Mouse (Mus musculus): ENCODE data around the gene Mllt6. TPM values are rescaled to one million over a fixed set of nuclear protein-coding genes. Genes with fewer than 3 reads are reported as not detected.
"Not testable (repeated sequence)": the region's sequence is repeated elsewhere in the genome, so short reads cannot be mapped to it uniquely, and the experiment has no call there.

Gene Mllt6
- polyA plus RNA-seq, 1 experiment = 65.9 TPM

DNA sequence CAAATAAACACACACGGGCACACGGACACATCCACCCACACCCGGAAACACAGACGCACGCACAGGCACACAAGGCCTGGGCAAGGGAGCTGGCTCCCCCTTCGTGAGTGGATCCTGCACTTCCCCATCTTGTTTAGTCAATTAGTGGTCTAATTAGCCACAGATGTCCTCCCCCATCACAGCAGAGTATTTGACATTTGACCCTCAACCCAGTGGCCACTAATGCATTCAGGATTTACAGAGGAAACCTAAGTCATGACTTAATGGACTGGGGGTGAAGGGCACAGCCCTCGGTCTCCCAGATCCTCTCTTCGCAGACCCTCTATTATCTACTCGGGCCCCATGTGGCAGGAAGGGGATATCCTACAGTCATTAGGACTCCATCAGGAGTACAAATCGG, 70.5 kb downstream of the Mllt6 start:
- DNase-seq = no peak
- WGBS = 38% methylated on average over 10 of the region's 10 CpGs
- TF ChIP-seq CTCF (IDR thresholded peaks at IDR 0.05; ENCODE audit: insufficient read depth, low read length) (no peak), POLR2A (IDR thresholded peaks at IDR 0.05; ENCODE audit: borderline replicate concordance, extremely low read depth, low read depth, low read length) (no peak)
- H3K4me3 ChIP-seq (replicated peaks; ENCODE audit: extremely low read depth, low read depth, low read length) = no peak overlapping the region
- H3K4me1 ChIP-seq (ENCODE audit: control insufficient read depth, insufficient read depth, low read length) = peaks cover 5% of the 10 kb centered on the region; the same call in 1 of the 2 replicates

DNA sequence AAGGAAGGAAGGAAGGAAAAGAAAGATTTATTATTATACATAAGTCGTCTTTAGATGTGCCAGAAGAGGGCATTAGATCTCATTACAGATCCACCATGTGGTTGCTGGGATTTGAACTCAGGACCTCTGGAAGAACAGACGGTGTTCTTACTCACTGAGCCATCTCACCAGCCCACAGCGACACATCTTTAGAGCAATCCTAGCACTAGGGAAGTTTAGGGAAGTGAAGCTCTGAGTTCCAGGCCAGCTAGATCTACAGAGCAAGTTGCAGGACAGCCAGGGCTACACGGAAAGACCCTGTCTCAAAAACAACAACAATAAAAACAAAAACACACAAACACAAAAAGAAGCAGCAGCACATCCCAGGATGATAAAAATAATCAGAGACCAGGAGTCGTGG, 71.6 kb downstream of the Mllt6 start:
- 75% methylated on average over 5 of the region's 5 CpGs for WGBS
- not testable (repeated sequence) for DNase-seq; H3K4me3 ChIP-seq (replicated peaks; ENCODE audit: extremely low read depth, low read depth, low read length); H3K4me1 ChIP-seq (ENCODE audit: control insufficient read depth, insufficient read depth, low read length)

Other genes with a start within 250 kb of the Mllt6 start
- 74.3 and 90.6 TPM in 2 replicates for gene Arhgap23, start 247.9 kb upstream of the Mllt6 start, polyA plus RNA-seq (2012; rRNA removed)
- 0.08 TPM in 1 of 2 replicates, not detected in the other for gene 4933428G20Rik, start 163.1 kb upstream of the Mllt6 start, polyA plus RNA-seq (2012; rRNA removed)
- gene Srcin1, start 87.2 kb upstream of the Mllt6 start, polyA plus RNA-seq (2012; rRNA removed) = 6.4 and 7.0 TPM in 2 replicates
- 6.4 and 12.3 TPM in 2 replicates for gene Epop, start 33.7 kb upstream of the Mllt6 start, polyA plus RNA-seq (2012; rRNA removed)
- 26.4 and 34.0 TPM in 2 replicates for gene Cisd3, start 22.4 kb downstream of the Mllt6 start, polyA plus RNA-seq (2012; rRNA removed)
- 65.9 and 81.9 TPM in 2 replicates for gene Pcgf2, start 37.1 kb downstream of the Mllt6 start, polyA plus RNA-seq (2012; rRNA removed)
- gene Psmb3, start 40.0 kb downstream of the Mllt6 start, polyA plus RNA-seq (2012; rRNA removed) = 214 and 264 TPM in 2 replicates
- gene Pip4k2b, start 81.3 kb downstream of the Mllt6 start, polyA plus RNA-seq (2012; rRNA removed) = 11.9 and 14.6 TPM in 2 replicates
- 7.0 and 11.6 TPM in 2 replicates for gene Cwc25, start 103.1 kb downstream of the Mllt6 start, polyA plus RNA-seq (2012; rRNA removed)
- gene 1700001P01Rik, start 112.5 kb downstream of the Mllt6 start, polyA plus RNA-seq (2012; rRNA removed) = 0.22 TPM in 1 of 2 replicates, not detected in the other
- 81.7 and 95.5 TPM in 2 replicates for gene Rpl23, start 119.0 kb downstream of the Mllt6 start, polyA plus RNA-seq (2012; rRNA removed)
- 120 and 137 TPM in 2 replicates for gene Lasp1, start 135.6 kb downstream of the Mllt6 start, polyA plus RNA-seq (2012; rRNA removed)
- gene B230217C12Rik, start 177.4 kb downstream of the Mllt6 start, polyA plus RNA-seq (2012; rRNA removed) = 2.8 and 4.5 TPM in 2 replicates
- 0.16 and 0.36 TPM in 2 replicates for gene Fbxo47, start 220.7 kb downstream of the Mllt6 start, polyA plus RNA-seq (2012; rRNA removed)